Comparison of ENCODE assay signal across 19 mouse cellular contexts in the genomic region with DNA sequence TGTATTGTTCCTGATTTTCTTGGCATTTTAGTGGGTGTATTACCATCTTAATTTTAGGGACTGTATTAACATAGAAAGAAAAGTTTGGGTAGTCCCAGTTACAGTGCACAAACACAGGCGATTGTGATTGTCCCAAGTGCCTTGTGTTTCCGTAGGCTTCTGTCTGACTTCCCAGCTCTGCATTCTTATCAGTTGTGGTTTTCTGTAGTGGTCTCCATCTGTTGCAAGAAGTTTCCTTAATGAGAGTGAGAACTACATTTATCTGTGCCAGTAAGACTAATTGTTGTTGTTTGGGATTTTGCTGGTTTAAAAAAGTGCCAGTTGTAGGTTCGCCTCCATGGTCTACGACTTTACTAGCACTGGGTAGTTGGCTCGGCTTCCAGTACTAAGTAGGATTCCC.
"Had no signal": no experiment of that assay in that cellular context is flagged by ENCODE, and none has a peak within 500 bp of the region (broad histone marks: within the 10 kb centered on the region; RNA-seq: fewer than 3 reads in every experiment).

No protein-coding gene starts in this region.

- ATAC-seq: midbrain, embryonic 13.5 days; midbrain, embryonic 15.5 days had no signal

- H3K9me3 ChIP-seq: midbrain, embryonic 13.5 days; midbrain, embryonic 15.5 days; neural tube, embryonic 13.5 days; neural tube, embryonic 15.5 days had no signal

- H3K27me3 ChIP-seq: midbrain, embryonic 13.5 days; midbrain, embryonic 15.5 days; neural tube, embryonic 13.5 days; neural tube, embryonic 15.5 days had no signal

- H3K27ac ChIP-seq: liver, embryonic 14.5 days; midbrain, embryonic 13.5 days; midbrain, embryonic 15.5 days; neural tube, embryonic 13.5 days; neural tube, embryonic 15.5 days had no signal

- H3K4me3 ChIP-seq: midbrain, embryonic 13.5 days; midbrain, embryonic 15.5 days; myocyte; neural tube, embryonic 13.5 days; neural tube, embryonic 15.5 days had no signal

- H3K4me1 ChIP-seq: midbrain, embryonic 13.5 days; midbrain, embryonic 15.5 days; neural tube, embryonic 13.5 days; neural tube, embryonic 15.5 days had no signal

- DNase-seq: lung, adult 18-20 months; lung, embryonic 14.5 days; lung, postnatal 10 days; lung, postnatal 4 days; retina, postnatal 1 day; right cerebral cortex, adult 18-20 months; right cerebral cortex, postnatal 25 days; right cerebral cortex, postnatal 4 days; spleen, adult 18-20 months; thymus, adult 18-20 months; thymus, postnatal 14 days; thymus, postnatal 4 days had no signal

- H3K4me2 ChIP-seq: lung, embryonic 14.5 days; midbrain, embryonic 11.5 days; midbrain, embryonic 13.5 days; midbrain, embryonic 15.5 days; neural tube, embryonic 13.5 days; neural tube, embryonic 15.5 days had no signal

- H3K9ac ChIP-seq: liver, embryonic 14.5 days; lung, embryonic 14.5 days; midbrain, embryonic 13.5 days; midbrain, embryonic 15.5 days; neural tube, embryonic 13.5 days; neural tube, embryonic 15.5 days had no signal
